Mouse (Mus musculus): ENCODE measurements around the gene Alcam. TPM values are rescaled to one million over a fixed set of nuclear protein-coding genes. Genes with fewer than 3 reads are reported as not detected.

Alcam gene
- total RNA-seq, 2 experiments from 2014 or later, result 0.31 to 0.59 TPM

- peak; percentile 16 for DNase-seq
- H3K4me3 ChIP-seq, result peak overlapping the region; percentile 81
- TF ChIP-seq CTCF (IDR thresholded peaks at IDR 0.05), result no peak
- H3K27ac ChIP-seq, result peak overlapping the region; percentile 46; the same call in 1 of the 2 replicates
- intact Hi-C loops (cut with DNase I), result no loop called here
These were observed 1.4 kb downstream of the Alcam start for GRCm38 (mm10) chr16:52452477-52452831.

- Histone ChIP-seq H3K4me3 (peak overlapping the region; percentile 81), H3K27ac (no peak overlapping the region)
- intact Hi-C loops (cut with DNase I), result no loop called here
- peak; percentile 13 for DNase-seq
- TF ChIP-seq CTCF (IDR thresholded peaks at IDR 0.05), result no peak
These were observed 1.9 kb downstream of the Alcam start for GRCm38 (mm10) chr16:52451786-52452476.

GRCm38 (mm10) chr16:52451101-52451785, 2.6 kb downstream of the Alcam start:
- intact Hi-C loops (cut with DNase I), result no loop called here
- Histone ChIP-seq H3K4me3 (peak overlapping the region; percentile 81), H3K27ac (no peak overlapping the region)
- TF ChIP-seq CTCF (IDR thresholded peaks at IDR 0.05), result no peak
- DNase-seq, result peak; percentile 25

- no peak overlapping the region for H3K27ac ChIP-seq
- H3K4me3 ChIP-seq, result peak overlapping the region; percentile 81
- intact Hi-C loops (cut with DNase I), result no loop called here
- TF ChIP-seq CTCF (IDR thresholded peaks at IDR 0.05), result no peak
- DNase-seq, result peak; percentile 38
These were observed 3.4 kb downstream of the Alcam start for GRCm38 (mm10) chr16:52450245-52451100.

GRCm38 (mm10) chr16:52449889-52450244, 4.0 kb downstream of the Alcam start:
- TF ChIP-seq CTCF (IDR thresholded peaks at IDR 0.05), result no peak
- intact Hi-C loops (cut with DNase I), result no loop called here
- H3K27ac ChIP-seq, result no peak overlapping the region
- DNase-seq, result no peak
- peak overlapping the region; percentile 81 for H3K4me3 ChIP-seq

- no peak for TF ChIP-seq CTCF (IDR thresholded peaks at IDR 0.05)
- intact Hi-C loops (cut with DNase I), result no loop called here
- Histone ChIP-seq H3K4me3 (no peak overlapping the region), H3K27ac (no peak overlapping the region)
- DNase-seq, result no peak
These were observed 7.9 kb downstream of the Alcam start for GRCm38 (mm10) chr16:52445984-52446383.

- no peak for DNase-seq
- intact Hi-C loops (cut with DNase I), result no loop called here
- H3K4me3 ChIP-seq, result no peak overlapping the region
- TF ChIP-seq CTCF (IDR thresholded peaks at IDR 0.05), result no peak
- no peak overlapping the region for H3K27ac ChIP-seq
These were observed 10.0 kb downstream of the Alcam start for GRCm38 (mm10) chr16:52443635-52444505.

- no peak overlapping the region for H3K27ac ChIP-seq
- H3K4me3 ChIP-seq, result no peak overlapping the region
- intact Hi-C loops (cut with DNase I), result no loop called here
- no peak for TF ChIP-seq CTCF (IDR thresholded peaks at IDR 0.05)
- no peak for DNase-seq
These were observed 10.8 kb downstream of the Alcam start for GRCm38 (mm10) chr16:52443055-52443454.

GRCm38 (mm10) chr16:52439600-52439999, 14.3 kb downstream of the Alcam start:
- no peak overlapping the region for H3K27ac ChIP-seq
- no peak for TF ChIP-seq CTCF (IDR thresholded peaks at IDR 0.05)
- H3K4me3 ChIP-seq, result no peak overlapping the region
- no peak for DNase-seq
- intact Hi-C loops (cut with DNase I), result no loop called here

- no peak for DNase-seq
- TF ChIP-seq CTCF (IDR thresholded peaks at IDR 0.05), result no peak
- no peak overlapping the region for H3K4me3 ChIP-seq
- intact Hi-C loops (cut with DNase I), result no loop called here
- no peak overlapping the region for H3K27ac ChIP-seq
These were observed 14.9 kb downstream of the Alcam start for GRCm38 (mm10) chr16:52439007-52439406.

- TF ChIP-seq CTCF (IDR thresholded peaks at IDR 0.05), result no peak
- intact Hi-C loops (cut with DNase I), result no loop called here
- Histone ChIP-seq H3K27ac (no peak overlapping the region), H3K4me3 (no peak overlapping the region)
- DNase-seq, result no peak
These were observed 15.5 kb downstream of the Alcam start for GRCm38 (mm10) chr16:52438216-52438904.

- H3K4me3 ChIP-seq, result no peak overlapping the region
- no peak overlapping the region for H3K27ac ChIP-seq
- intact Hi-C loops (cut with DNase I), result no loop called here
- DNase-seq, result no peak
- TF ChIP-seq CTCF (IDR thresholded peaks at IDR 0.05), result no peak
These were observed 20.7 kb downstream of the Alcam start for GRCm38 (mm10) chr16:52433189-52433588.
